Mouse (Mus musculus): ENCODE data around the gene Sgk2. TPM values are rescaled to one million over a fixed set of nuclear protein-coding genes. Genes with fewer than 3 reads are reported as not detected.

The Sgk2 gene
- polyA plus RNA-seq, 1 experiment: 0.05 TPM

DNA sequence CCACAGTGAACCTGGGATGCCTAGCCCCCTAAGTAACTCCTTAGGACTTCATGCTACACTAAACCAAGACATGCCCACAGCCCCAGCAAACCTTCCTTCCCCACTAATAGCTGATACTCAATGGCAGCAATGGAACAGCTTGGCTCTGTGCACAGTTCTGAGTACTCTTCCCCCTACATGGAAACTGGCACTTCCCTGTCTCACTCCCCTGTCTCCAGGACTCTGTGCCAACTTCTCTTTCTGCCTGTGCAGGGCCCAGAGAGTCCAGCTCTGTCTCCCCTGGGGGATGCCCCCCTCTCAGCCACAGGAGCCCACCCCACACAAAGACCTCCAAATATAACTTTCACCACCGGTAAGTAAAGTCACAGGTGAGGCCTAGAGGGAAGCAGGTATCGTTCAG lies 20.4 kb upstream of the Sgk2 start:
- no peak overlapping the region for H3K4me3 ChIP-seq (replicated peaks; ENCODE audit: extremely low read depth, low read depth, low read length)
- TF ChIP-seq POLR2A (IDR thresholded peaks at IDR 0.05; ENCODE audit: borderline replicate concordance, extremely low read depth, low read depth, low read length) (no peak), CTCF (IDR thresholded peaks at IDR 0.05; ENCODE audit: insufficient read depth, low read length) (no peak)
- WGBS: 82% methylated on average over 2 of the region's 2 CpGs
- DNase-seq: no peak
- no peaks in the 10 kb centered on the region for H3K4me1 ChIP-seq (ENCODE audit: control insufficient read depth, insufficient read depth, low read length)

- WGBS: 6% methylated on average over 5 of the region's 5 CpGs
- TF ChIP-seq CTCF (IDR thresholded peaks at IDR 0.05; ENCODE audit: insufficient read depth, low read length): peak; percentile 78
- TF ChIP-seq POLR2A (IDR thresholded peaks at IDR 0.05; ENCODE audit: borderline replicate concordance, extremely low read depth, low read depth, low read length): no peak
- no peak overlapping the region for H3K4me3 ChIP-seq (replicated peaks; ENCODE audit: extremely low read depth, low read depth, low read length)
- H3K4me1 ChIP-seq (ENCODE audit: control insufficient read depth, insufficient read depth, low read length): no peaks in the 10 kb centered on the region
- DNase-seq: peak; percentile 50
These were observed 18.8 kb upstream of the Sgk2 start for GRCm38 (mm10) chr2:162968357-162968756.

DNA sequence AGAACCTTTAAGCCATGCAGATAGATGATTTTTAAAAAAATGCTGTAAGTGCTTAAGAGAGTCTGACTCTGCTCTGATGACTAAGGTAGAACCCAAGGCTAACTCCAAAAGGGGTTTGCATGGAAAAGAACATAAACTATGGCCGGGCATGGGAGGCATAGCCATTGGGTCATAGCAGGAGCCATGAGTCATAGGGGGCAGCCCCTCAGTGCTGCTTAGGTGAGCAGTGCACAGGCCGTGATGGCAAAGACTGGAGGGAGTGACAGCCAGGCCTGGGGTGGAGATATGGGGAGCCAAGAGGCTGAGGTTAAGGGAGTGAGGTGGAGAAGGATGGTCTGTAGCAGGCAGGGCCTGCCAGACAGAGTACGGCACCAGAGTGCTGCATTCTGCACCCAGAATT lies 18.0 kb upstream of the Sgk2 start:
- DNase-seq: no peak
- TF ChIP-seq POLR2A (IDR thresholded peaks at IDR 0.05; ENCODE audit: borderline replicate concordance, extremely low read depth, low read depth, low read length) (no peak), CTCF (IDR thresholded peaks at IDR 0.05; ENCODE audit: insufficient read depth, low read length) (no peak)
- H3K4me1 ChIP-seq (ENCODE audit: control insufficient read depth, insufficient read depth, low read length): peaks cover 3% of the 10 kb centered on the region; the same call in 1 of the 2 replicates
- no peak overlapping the region for H3K4me3 ChIP-seq (replicated peaks; ENCODE audit: extremely low read depth, low read depth, low read length)
- 78% methylated on average over 3 of the region's 3 CpGs for WGBS

GRCm38 (mm10) chr2:162970896-162971295 lies 16.2 kb upstream of the Sgk2 start:
- TF ChIP-seq CTCF (IDR thresholded peaks at IDR 0.05; ENCODE audit: insufficient read depth, low read length): no peak
- no peak for TF ChIP-seq POLR2A (IDR thresholded peaks at IDR 0.05; ENCODE audit: borderline replicate concordance, extremely low read depth, low read depth, low read length)
- H3K4me3 ChIP-seq (replicated peaks; ENCODE audit: extremely low read depth, low read depth, low read length): no peak overlapping the region
- H3K4me1 ChIP-seq (ENCODE audit: control insufficient read depth, insufficient read depth, low read length): peaks cover 10% of the 10 kb centered on the region
- WGBS: 83% methylated on average over 6 of the region's 6 CpGs
- DNase-seq: no peak

DNA sequence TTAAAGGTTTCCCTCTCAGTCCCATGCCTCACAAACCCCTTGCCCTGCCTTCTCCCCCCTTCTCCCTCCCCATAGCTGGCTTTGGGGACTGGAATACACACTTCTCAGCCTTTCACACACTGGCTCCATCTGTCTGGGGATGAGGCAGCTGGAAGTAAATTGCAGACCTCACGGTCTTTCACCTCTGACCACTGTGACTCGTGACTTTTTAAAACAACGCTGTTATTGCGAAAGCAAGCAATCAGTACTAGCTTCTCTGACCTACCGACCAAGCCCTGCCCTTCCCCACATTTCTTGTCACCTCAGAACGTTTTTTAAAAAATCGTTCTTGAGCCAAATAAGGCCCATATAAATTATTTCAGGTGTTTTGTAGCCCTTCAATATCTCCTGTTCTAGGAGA lies 14.4 kb upstream of the Sgk2 start:
- 42% methylated on average over 7 of the region's 7 CpGs for WGBS
- Histone ChIP-seq H3K4me3 (replicated peaks; ENCODE audit: extremely low read depth, low read depth, low read length) (no peak overlapping the region), H3K4me1 (ENCODE audit: control insufficient read depth, insufficient read depth, low read length) (peaks cover 11% of the 10 kb centered on the region)
- no peak for DNase-seq
- no peak for TF ChIP-seq POLR2A (IDR thresholded peaks at IDR 0.05; ENCODE audit: borderline replicate concordance, extremely low read depth, low read depth, low read length)
- no peak for TF ChIP-seq CTCF (IDR thresholded peaks at IDR 0.05; ENCODE audit: insufficient read depth, low read length)

DNA sequence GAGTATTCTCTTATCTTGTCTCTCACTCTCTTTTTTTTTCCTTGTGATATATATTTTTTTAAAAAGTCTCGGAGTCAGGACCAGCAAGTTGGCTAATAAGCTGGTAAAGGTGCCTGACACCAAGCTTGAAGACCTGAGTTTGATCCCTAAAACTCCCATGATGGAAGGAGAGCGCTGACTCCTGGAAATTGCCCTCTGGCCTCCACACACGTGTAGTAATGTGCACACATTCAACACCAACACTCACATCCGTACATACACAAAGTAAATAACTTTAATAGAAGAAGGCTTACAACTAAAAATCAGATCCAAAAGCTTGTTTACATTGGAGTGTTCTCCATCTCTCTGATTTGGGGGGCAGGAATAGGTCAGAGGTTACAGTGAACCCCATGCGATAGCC lies 13.9 kb upstream of the Sgk2 start:
- Histone ChIP-seq H3K4me3 (replicated peaks; ENCODE audit: extremely low read depth, low read depth, low read length) (no peak overlapping the region), H3K4me1 (ENCODE audit: control insufficient read depth, insufficient read depth, low read length) (peaks cover 11% of the 10 kb centered on the region)
- no peak for TF ChIP-seq CTCF (IDR thresholded peaks at IDR 0.05; ENCODE audit: insufficient read depth, low read length)
- no peak for DNase-seq
- 61% methylated on average over 5 of the region's 5 CpGs for whole genome bisulfite sequencing

- TF ChIP-seq CTCF (IDR thresholded peaks at IDR 0.05; ENCODE audit: insufficient read depth, low read length) (no peak), POLR2A (IDR thresholded peaks at IDR 0.05; ENCODE audit: borderline replicate concordance, extremely low read depth, low read depth, low read length) (no peak)
- no peak overlapping the region for H3K4me3 ChIP-seq (replicated peaks; ENCODE audit: extremely low read depth, low read depth, low read length)
- H3K4me1 ChIP-seq (ENCODE audit: control insufficient read depth, insufficient read depth, low read length): peaks cover 11% of the 10 kb centered on the region
- WGBS: 26% methylated on average over 11 of the region's 11 CpGs
- DNase-seq: no peak
These were observed 13.5 kb upstream of the Sgk2 start for GRCm38 (mm10) chr2:162973637-162974036.

DNA sequence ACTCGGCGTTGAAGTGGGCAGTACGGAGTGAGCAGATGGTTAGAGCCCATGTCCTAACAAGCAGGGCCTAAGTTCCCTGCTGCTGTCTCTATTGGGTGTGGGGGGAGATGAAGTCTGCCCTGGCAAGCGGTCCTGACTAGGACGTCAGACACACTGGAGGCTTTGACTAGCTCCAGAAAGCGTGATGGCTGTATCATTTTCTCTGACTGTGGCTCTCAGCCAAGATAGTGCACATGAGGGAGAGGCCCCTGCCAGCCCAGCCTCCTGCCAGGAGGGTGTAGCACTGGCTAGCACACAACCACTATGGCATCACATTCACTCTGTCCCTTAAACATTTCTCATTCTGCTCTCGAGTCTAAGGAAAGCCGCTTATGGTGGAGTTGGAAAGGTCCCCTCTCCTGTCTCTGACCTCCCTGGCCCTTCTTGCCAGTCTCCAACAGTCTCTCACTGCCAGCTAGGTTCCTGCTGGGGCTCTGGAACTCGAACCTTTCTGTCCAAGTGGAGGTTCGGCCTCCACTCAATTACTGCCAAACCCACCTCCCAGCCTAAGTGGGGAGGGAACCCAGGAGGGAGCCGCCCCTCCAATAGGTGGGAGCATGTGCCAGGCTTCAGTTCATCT lies 11.9 kb upstream of the Sgk2 start:
- no peak for TF ChIP-seq CTCF (IDR thresholded peaks at IDR 0.05; ENCODE audit: insufficient read depth, low read length)
- TF ChIP-seq POLR2A (IDR thresholded peaks at IDR 0.05; ENCODE audit: borderline replicate concordance, extremely low read depth, low read depth, low read length): no peak
- no peak for DNase-seq
- no peak overlapping the region for H3K4me3 ChIP-seq (replicated peaks; ENCODE audit: extremely low read depth, low read depth, low read length)
- WGBS: 65% methylated on average over 11 of the region's 11 CpGs
- peaks cover 11% of the 10 kb centered on the region for H3K4me1 ChIP-seq (ENCODE audit: control insufficient read depth, insufficient read depth, low read length)

- peak; percentile 26 for DNase-seq
- TF ChIP-seq POLR2A (IDR thresholded peaks at IDR 0.05; ENCODE audit: borderline replicate concordance, extremely low read depth, low read depth, low read length) (no peak; the same call in 1 of the 2 replicates), CTCF (IDR thresholded peaks at IDR 0.05; ENCODE audit: insufficient read depth, low read length) (no peak)
- Histone ChIP-seq H3K4me1 (ENCODE audit: control insufficient read depth, insufficient read depth, low read length) (peaks cover 11% of the 10 kb centered on the region), H3K4me3 (replicated peaks; ENCODE audit: extremely low read depth, low read depth, low read length) (no peak overlapping the region)
- WGBS: 28% methylated on average over 4 of the region's 4 CpGs
These were observed 11.1 kb upstream of the Sgk2 start for GRCm38 (mm10) chr2:162976001-162976400.

GRCm38 (mm10) chr2:162984381-162984780 lies 2.7 kb upstream of the Sgk2 start:
- 88% methylated on average over 6 of the region's 6 CpGs for WGBS
- TF ChIP-seq POLR2A (IDR thresholded peaks at IDR 0.05; ENCODE audit: borderline replicate concordance, extremely low read depth, low read depth, low read length) (no peak), CTCF (IDR thresholded peaks at IDR 0.05; ENCODE audit: insufficient read depth, low read length) (no peak)
- no peak for DNase-seq
- H3K4me3 ChIP-seq (replicated peaks; ENCODE audit: extremely low read depth, low read depth, low read length): no peak overlapping the region
- H3K4me1 ChIP-seq (ENCODE audit: control insufficient read depth, insufficient read depth, low read length): no peaks in the 10 kb centered on the region; the same call in 1 of the 2 replicates
